Comparison of ENCODE assay signal across 7 mouse cellular contexts in the genomic region with DNA sequence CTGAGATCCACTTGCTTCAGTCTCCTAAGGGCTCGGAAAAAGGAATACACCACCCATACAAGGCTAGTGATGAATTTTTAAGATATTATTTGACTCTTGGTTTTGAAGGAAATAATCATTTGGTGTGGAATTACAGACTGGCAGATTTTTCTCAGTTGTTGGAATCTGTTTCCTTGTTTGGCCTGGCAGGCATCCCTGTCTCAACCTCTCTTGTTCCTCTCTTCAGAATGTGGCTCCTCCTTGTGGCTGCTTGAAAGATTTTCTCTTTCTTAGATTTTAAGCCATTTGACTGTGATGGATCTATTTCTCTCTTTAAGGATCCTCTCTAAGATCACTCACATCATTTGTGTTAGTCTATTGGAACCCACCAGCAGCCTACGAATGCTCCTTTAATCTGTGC. TPM values are rescaled to one million over a fixed set of nuclear protein-coding genes. Genes with fewer than 3 reads are reported as not detected.
DNase-seq lines count a peak whose midpoint lies in the region; ATAC-seq and TF ChIP-seq lines count a peak whose summit lies in the region.

No protein-coding gene starts in this region.

- H3K4me1 ChIP-seq in E14TG2a.4 (replicated peaks; ENCODE audit: low read depth, low read length) = peaks cover 9% of the 10 kb centered on the region

- H3K27me3 ChIP-seq in E14TG2a.4 (ENCODE audit: insufficient read depth, low read length) = no peaks in the 10 kb centered on the region

- H3K36me3 ChIP-seq in E14TG2a.4 (ENCODE audit: insufficient read depth, low read length) = no peaks in the 10 kb centered on the region

- H3K4me3 ChIP-seq in E14TG2a.4 (replicated peaks; ENCODE audit: low read length) = no peak overlapping the region

- peak; percentile 48 for TF ChIP-seq CTCF in E14TG2a.4 (conservative IDR thresholded peaks at IDR 0.05; ENCODE audit: low read length)

- DNase-seq in layer of hippocampus, adult 11-12 months (ENCODE audit: low spot score) = peak; percentile 16
- DNase-seq in layer of hippocampus, adult 9-11 months = no peak
- peak; percentile 18 for DNase-seq in 3134 (ENCODE audit: extremely low read depth, insufficient read length, low spot score)
- DNase-seq in cerebellum, postnatal 36 days = peak; percentile 43 to 46
- peak; percentile 9 to 39 for DNase-seq in layer of hippocampus, postnatal 14 days (ENCODE audit: low spot score in 2 of 2)

- ATAC-seq in megakaryocyte-erythroid progenitor cell, adult 5-6 weeks (replicated peaks; ENCODE audit: low FRiP score, low TSS enrichment, poor library complexity, severe bottlenecking) = no peak

- H3K9me3 ChIP-seq in E14TG2a.4 (ENCODE audit: low read length) = no peaks in the 10 kb centered on the region

RNA-seq across cellular contexts. Expression of gene Sgo1, which starts 4.9 kb away (rescaled TPM):
- total RNA-seq in layer of hippocampus, postnatal 14 days (2021) = under 1 TPM; 0.55 to 0.71 TPM
- total RNA-seq in megakaryocyte-erythroid progenitor cell, adult 5-6 weeks (2014; fragmentation: Nextera tagmentation) = 26.3 and 27.9 TPM in 2 replicates
- 44.7 and 58.5 TPM in 2 replicates for total RNA-seq in megakaryocyte-erythroid progenitor cell, adult 5-6 weeks (2017)

Comparison
In these comparisons a context has a peak if more than half of its experiments do, and no peak if none do; other contexts are left out.
1. RNA of gene Sgo1, which starts 4.9 kb away (total RNA-seq): 26.3 to 58.5 TPM in megakaryocyte-erythroid progenitor cell, adult 5-6 weeks; 0.55 to 0.71 TPM in layer of hippocampus, postnatal 14 days; every median in the first group is over 10 times any median in the second.